Mouse (Mus musculus) CH12.LX (cell line): Measurements from ENCODE around the gene Tnik. TPM values are rescaled to one million over a fixed set of nuclear protein-coding genes. Genes with fewer than 3 reads are reported as not detected.

Experiments
- DNase-seq: peaks from one replicate; pipeline ENCODE4 v3.0.0-alpha.2; 2013; ENCODE audit errors: extremely low read depth
- H3K27ac ChIP-seq: 2 replicates; pipeline ENCODE4 v1.5.1; 2012; ENCODE audit warnings: low read depth, mild to moderate bottlenecking, control low read depth, moderate library complexity; ENCODE audit not compliant: insufficient read depth
- H3K27me3 ChIP-seq: replicated peaks from 2 replicates; pipeline ENCODE3; 2012; ENCODE audit warnings: inconsistent platforms
- H3K36me3 ChIP-seq, 2 experiments: replicated peaks in 1 of 2; 2 replicates each; pipeline versions ENCODE3 to v1.6.1; 2012; ENCODE audit warnings: inconsistent platforms in 1 of 2, low read length in 1 of 2, mild to moderate bottlenecking in 1 of 2, mixed read lengths in 1 of 2, moderate library complexity in 1 of 2; ENCODE audit not compliant: control insufficient read depth in 1 of 2, insufficient read depth in 1 of 2
- H3K4me1 ChIP-seq, 2 experiments: 2 replicates each; pipeline ENCODE4 v1.6.1; 2012; ENCODE audit warnings: inconsistent platforms in 1 of 2, moderate library complexity in 1 of 2; ENCODE audit not compliant: insufficient read depth in 2 of 2, control insufficient read depth in 1 of 2
- H3K4me2 ChIP-seq: 2 replicates; pipeline ENCODE4 v1.6.1; 2012; ENCODE audit warnings: low read depth, mild to moderate bottlenecking, control low read depth; ENCODE audit not compliant: poor library complexity, insufficient read depth, severe bottlenecking
- H3K4me3 ChIP-seq, 3 experiments: fragments of 150-350 bp in 1 of 3; sonication (generic) in 1 of 3; replicated peaks in 1 of 3; 2 replicates each; pipeline versions ENCODE3 to v1.5.1; 2011 to 2012; ENCODE audit warnings: low read depth in 2 of 3, low read length in 2 of 3, mild to moderate bottlenecking in 2 of 3, moderate library complexity in 2 of 3, control low read depth in 1 of 3, improper control_type of control experiment in 1 of 3, inconsistent platforms in 1 of 3, mixed read lengths in 1 of 3; ENCODE audit not compliant: poor library complexity in 1 of 3
- H3K79me2 ChIP-seq: replicated peaks from 2 replicates; pipeline ENCODE4 v1.6.1; 2012; ENCODE audit warnings: mild to moderate bottlenecking, moderate library complexity; ENCODE audit not compliant: control insufficient read depth, poor library complexity, insufficient read depth, severe bottlenecking; ENCODE audit errors: extremely low read depth
- H3K9ac ChIP-seq: 2 replicates; pipeline ENCODE4 v1.6.1; 2012; ENCODE audit warnings: low read depth, mild to moderate bottlenecking, control low read depth, moderate library complexity; ENCODE audit not compliant: insufficient read depth
- H3K9me3 ChIP-seq: replicated peaks from 2 replicates; pipeline ENCODE3; 2012; ENCODE audit warnings: low read length, inconsistent platforms, mixed read lengths
- CHD1 ChIP-seq: IDR thresholded peaks from 2 replicates; pipeline ENCODE4 v1.6.1; 2012; ENCODE audit warnings: low read depth, low read length, improper control_type of control experiment, inconsistent platforms
- CTCF ChIP-seq, 2 experiments: IDR thresholded peaks in 1 of 2; conservative IDR thresholded peaks in 1 of 2; 2 replicates each; pipeline ENCODE4 v1.5.1; 2011 to 2012; ENCODE audit warnings: low read depth in 2 of 2, low read length in 2 of 2, improper control_type of control experiment in 1 of 2, inconsistent platforms in 1 of 2, mild to moderate bottlenecking in 1 of 2, moderate library complexity in 1 of 2
- EP300 ChIP-seq: IDR thresholded peaks from 2 replicates; pipeline ENCODE4 v1.6.1; 2011; ENCODE audit warnings: low read length, improper control_type of control experiment
- GABPA ChIP-seq: IDR thresholded peaks from 2 replicates; pipeline ENCODE4 v1.6.1; 2012; ENCODE audit warnings: low read depth, low read length, improper control_type of control experiment, inconsistent platforms; ENCODE audit not compliant: insufficient replicate concordance
- IRF4 ChIP-seq: IDR thresholded peaks from 2 replicates; pipeline ENCODE4 v1.6.1; 2014; ENCODE audit warnings: low read depth, mild to moderate bottlenecking, inconsistent platforms, low read length, improper control_type of control experiment
- JUN ChIP-seq: IDR thresholded peaks from 2 replicates; pipeline ENCODE4 v1.6.1; 2011; ENCODE audit warnings: low read depth, mild to moderate bottlenecking, low read length, improper control_type of control experiment, moderate library complexity; ENCODE audit not compliant: insufficient read depth
- JUND ChIP-seq: conservative IDR thresholded peaks from 2 replicates; pipeline ENCODE4 v1.6.1; 2011; ENCODE audit warnings: low read depth, low read length, improper control_type of control experiment
- KAT2A ChIP-seq: IDR thresholded peaks from 2 replicates; pipeline ENCODE4 v1.6.1; 2012; ENCODE audit warnings: low read length, improper control_type of control experiment, inconsistent platforms; ENCODE audit not compliant: insufficient replicate concordance
- MAFK ChIP-seq: IDR thresholded peaks from 2 replicates; pipeline ENCODE4 v1.6.1; 2011; ENCODE audit warnings: low read length, improper control_type of control experiment; ENCODE audit not compliant: insufficient replicate concordance
- MAX ChIP-seq: IDR thresholded peaks from 2 replicates; pipeline ENCODE4 v1.6.1; 2011; ENCODE audit warnings: low read length, improper control_type of control experiment
- MEF2A ChIP-seq: IDR thresholded peaks from 2 replicates; pipeline ENCODE4 v1.6.1; 2014; ENCODE audit warnings: low read depth, mild to moderate bottlenecking, inconsistent platforms, low read length, improper control_type of control experiment, borderline replicate concordance
- NELFE ChIP-seq: IDR thresholded peaks from 2 replicates; pipeline ENCODE4 v1.6.1; 2011; ENCODE audit warnings: low read depth, low read length, improper control_type of control experiment
- PAX5 ChIP-seq: IDR thresholded peaks from 2 replicates; pipeline ENCODE4 v1.6.1; 2012; ENCODE audit warnings: low read length, inconsistent platforms, mixed read lengths
- SMC3 ChIP-seq: IDR thresholded peaks from 2 replicates; pipeline ENCODE4 v1.6.1; 2011; ENCODE audit warnings: low read depth, low read length, improper control_type of control experiment
- UBTF ChIP-seq: IDR thresholded peaks from 2 replicates; pipeline ENCODE4 v1.6.1; 2012; ENCODE audit warnings: low read depth, mild to moderate bottlenecking, inconsistent platforms, low read length, improper control_type of control experiment, moderate library complexity
- USF2 ChIP-seq: conservative IDR thresholded peaks from 2 replicates; pipeline ENCODE4 v1.6.1; 2011; ENCODE audit warnings: low read depth, low read length, improper control_type of control experiment
- ZKSCAN1 ChIP-seq: IDR thresholded peaks from 2 replicates; pipeline ENCODE4 v1.6.1; 2012; ENCODE audit warnings: low read depth, inconsistent platforms, low read length, improper control_type of control experiment, borderline replicate concordance
- dilution Hi-C: fragments of 300-500 bp; cut with MboI; formaldehyde crosslinking; loops from 2 replicates; pipeline ENCODE4 v1.14.3; 2020; ENCODE audit warnings: low sequenced_read_pairs; ENCODE audit not compliant: extremely low pct_unique_long_range_greater_than_20kb, extremely low pct_ligation_motif_present
- in situ Hi-C: fragments of 300-500 bp; cut with MboI; formaldehyde crosslinking; loops from 3 replicates; pipeline ENCODE4 v1.14.3; 2019; ENCODE audit warnings: low sequenced_read_pairs, low pct_ligation_motif_present, low pct_unique_long_range_greater_than_20kb, mixed read lengths
- polyA plus RNA-seq: library from polyadenylated mRNA; unstranded; fragments of >175 nt; gene quantifications from 2 replicates; pipeline ENCODE4 v1.2.1, GENCODE M21; 2012; ENCODE audit warnings: low read depth; ENCODE audit not compliant: insufficient read length
- total RNA-seq, 2 experiments: library from RNA; depleted of rRNA; stranded (reverse); fragments of 300-350 nt in 1 of 2; fragments of >200 nt in 1 of 2; gene quantifications; 2 replicates each; pipeline ENCODE4 v1.2.3; 2012 to 2014

Tnik gene
- total and polyA plus RNA-seq, 3 experiments: 0.08 TPM; not detected in 2

DNA sequence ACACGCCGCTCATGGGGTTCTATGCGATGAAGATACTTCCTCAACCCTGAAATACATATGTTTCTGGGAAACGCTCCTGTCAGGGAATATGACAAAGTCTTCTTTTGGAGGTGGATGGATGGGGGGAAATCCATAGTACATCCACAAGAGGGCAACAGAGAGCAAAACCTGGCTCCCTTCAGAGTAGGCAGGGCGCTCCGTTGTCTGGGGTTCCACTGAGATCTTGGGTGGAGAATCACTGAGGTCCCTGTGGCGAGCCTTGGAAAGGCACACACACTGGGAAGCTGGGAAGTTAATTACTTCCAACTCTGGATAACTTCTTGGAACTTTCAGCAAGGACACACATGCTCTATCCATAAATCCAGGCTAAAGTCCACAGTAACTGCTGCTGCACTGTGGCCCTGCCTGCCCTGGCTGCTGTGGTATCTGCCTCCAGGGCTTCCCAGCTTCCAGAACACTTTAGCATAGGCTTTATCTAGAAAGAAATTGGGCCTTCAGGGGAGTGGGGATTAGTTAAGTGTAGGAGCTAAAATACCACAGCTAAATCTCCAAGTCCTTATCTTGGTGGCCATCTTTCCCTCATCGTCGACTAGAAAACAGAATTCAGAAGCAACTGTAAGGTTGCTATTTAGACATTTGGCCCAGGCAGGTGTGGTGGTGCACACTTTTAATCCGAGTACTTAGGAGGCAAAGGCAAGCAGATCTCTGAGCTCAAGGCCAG is 299.8 kb downstream of the Tnik start:
- Histone ChIP-seq H3K79me2 (no peaks in the 10 kb centered on the region), H3K27ac (no peak overlapping the region), H3K9me3 (peaks cover 76% of the 10 kb centered on the region), H3K9ac (no peak overlapping the region), H3K4me2 (no peak overlapping the region), H3K27me3 (no peaks in the 10 kb centered on the region), H3K36me3 (no peaks in the 10 kb centered on the region), H3K4me3 (no peak overlapping the region), H3K4me1 (no peaks in the 10 kb centered on the region)
- no peak for TF ChIP-seq KAT2A
- TF ChIP-seq MAFK: no peak
- TF ChIP-seq NELFE: no peak
- TF ChIP-seq MAX: no peak
- TF ChIP-seq CHD1: no peak
- no peak for TF ChIP-seq JUND
- no peak for TF ChIP-seq SMC3
- no peak for TF ChIP-seq CTCF (conservative IDR thresholded peaks at IDR 0.05 in 1 of 2, IDR thresholded peaks at IDR 0.05 in 1 of 2; ENCODE audit: low read depth in 2 of 2, low read length in 2 of 2)
- no peak for TF ChIP-seq JUN
- TF ChIP-seq MEF2A: no peak
- TF ChIP-seq ZKSCAN1: no peak
- TF ChIP-seq UBTF: no peak
- TF ChIP-seq GABPA: no peak
- no peak for TF ChIP-seq USF2
- no peak for TF ChIP-seq EP300
- no peak for TF ChIP-seq IRF4
- DNase-seq: no peak
- dilution Hi-C loops: no loop called here
- in situ Hi-C loops: no loop called here

DNA sequence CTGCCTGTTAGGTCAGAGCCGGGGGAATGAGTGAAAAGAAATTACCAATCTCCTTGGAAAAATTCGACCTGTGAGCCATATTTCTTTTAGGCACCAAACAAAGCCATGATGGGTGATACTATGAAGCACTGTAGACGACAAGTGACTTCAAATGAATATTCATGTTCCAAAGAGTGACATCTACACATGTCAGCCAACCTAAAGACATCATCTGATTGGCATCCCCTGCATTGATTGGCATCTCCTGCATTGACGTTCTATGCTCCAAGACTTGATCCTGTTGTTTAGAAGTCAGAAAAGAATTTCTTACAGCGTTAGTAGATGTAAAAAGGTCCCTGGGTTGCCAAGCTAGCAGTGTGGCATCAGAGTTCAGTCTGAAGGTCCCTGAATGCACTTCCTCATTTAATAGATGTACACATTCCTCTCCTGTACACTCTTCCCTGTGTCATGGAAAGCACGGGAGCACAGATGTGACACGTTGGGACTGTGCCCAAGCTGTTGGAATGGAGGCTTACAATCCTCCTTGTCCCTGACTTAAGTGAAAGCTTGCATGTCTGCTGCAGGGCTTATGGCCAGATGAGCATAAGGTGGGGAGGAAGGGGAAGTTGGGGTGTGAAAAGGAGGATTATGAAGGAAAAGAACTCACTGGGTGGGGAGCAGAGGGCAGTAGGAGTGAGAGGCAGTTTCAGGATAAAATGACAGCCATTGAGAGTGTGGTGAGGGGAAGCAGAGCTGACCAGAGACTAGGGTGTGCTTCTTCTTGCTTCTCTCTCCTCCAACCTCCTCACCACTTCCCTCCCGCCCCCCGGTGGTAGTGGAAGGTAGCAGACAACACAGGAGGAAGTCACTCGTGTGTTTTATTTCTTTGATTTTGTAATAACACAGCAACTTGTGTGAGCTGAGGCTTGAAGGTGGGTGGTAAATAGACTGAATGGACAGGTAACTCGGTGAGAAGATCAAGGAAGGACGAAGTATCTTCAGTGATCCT is 301.6 kb downstream of the Tnik start:
- in situ Hi-C loops: no loop called here
- TF ChIP-seq PAX5: no peak
- Histone ChIP-seq H3K9me3 (peaks cover 58% of the 10 kb centered on the region), H3K4me1 (no peaks in the 10 kb centered on the region), H3K36me3 (no peaks in the 10 kb centered on the region), H3K9ac (no peak overlapping the region), H3K27me3 (no peaks in the 10 kb centered on the region), H3K79me2 (no peaks in the 10 kb centered on the region), H3K4me3 (no peak overlapping the region), H3K4me2 (no peak overlapping the region), H3K27ac (no peak overlapping the region)
- dilution Hi-C loops: no loop called here
- DNase-seq: no peak
